Mouse (Mus musculus): ENCODE results near the gene Tnn. TPM values are rescaled to one million over a fixed set of nuclear protein-coding genes. Genes with fewer than 3 reads are reported as not detected.

The Tnn gene
- polyA plus RNA-seq, 1 experiment from 2014 or later = 0.50 TPM

- H3K27me3 ChIP-seq (replicated peaks; ENCODE audit: low read depth, poor library complexity, severe bottlenecking) = peaks cover 13% of the 10 kb centered on the region
- H3K27ac ChIP-seq (replicated peaks) = no peak overlapping the region
- no peak for DNase-seq (ENCODE audit: low spot score)
- 89% methylated on average over 7 of the region's 7 CpGs for WGBS
- H3K4me1 ChIP-seq = peaks cover 10% of the 10 kb centered on the region
- H3K36me3 ChIP-seq (replicated peaks) = no peaks in the 10 kb centered on the region
- H3K4me3 ChIP-seq = no peak overlapping the region
- H3K9me3 ChIP-seq = no peaks in the 10 kb centered on the region
Observed at GRCm38 (mm10) chr1:160047481-160047931, 105.9 kb downstream of the Tnn start.

- peaks cover 13% of the 10 kb centered on the region for H3K27me3 ChIP-seq (replicated peaks; ENCODE audit: low read depth, poor library complexity, severe bottlenecking)
Observed at GRCm38 (mm10) chr1:160046786-160047185, 106.6 kb downstream of the Tnn start.

GRCm38 (mm10) chr1:160045971-160046370 is 107.4 kb downstream of the Tnn start:
- no peaks in the 10 kb centered on the region for H3K36me3 ChIP-seq (replicated peaks)
- no peak overlapping the region for H3K4me3 ChIP-seq
- peaks cover 10% of the 10 kb centered on the region for H3K4me1 ChIP-seq
- no peaks in the 10 kb centered on the region for H3K9me3 ChIP-seq
- no peak for DNase-seq (ENCODE audit: low spot score)
- WGBS = 88% methylated on average over 5 of the region's 5 CpGs
- peaks cover 13% of the 10 kb centered on the region for H3K27me3 ChIP-seq (replicated peaks; ENCODE audit: low read depth, poor library complexity, severe bottlenecking)
- no peak overlapping the region for H3K27ac ChIP-seq (replicated peaks)

More at GRCm38 (mm10) chr1:160046786-160047185, 106.6 kb downstream of the Tnn start:
- Histone ChIP-seq H3K36me3 (replicated peaks) (no peaks in the 10 kb centered on the region), H3K27ac (replicated peaks) (no peak overlapping the region), H3K4me1 (peaks cover 10% of the 10 kb centered on the region), H3K4me3 (no peak overlapping the region), H3K9me3 (no peaks in the 10 kb centered on the region)
- DNase-seq (ENCODE audit: low spot score) = no peak
- 93% methylated on average over 4 of the region's 4 CpGs for WGBS

- Histone ChIP-seq H3K4me3 (peak overlapping the region; percentile 65; the same call in 1 of the 2 replicates), H3K27me3 (replicated peaks; ENCODE audit: low read depth, poor library complexity, severe bottlenecking) (peaks cover 13% of the 10 kb centered on the region), H3K9me3 (no peaks in the 10 kb centered on the region), H3K4me1 (peaks cover 10% of the 10 kb centered on the region), H3K27ac (replicated peaks) (no peak overlapping the region), H3K36me3 (replicated peaks) (no peaks in the 10 kb centered on the region)
- 63% methylated on average over 3 of the region's 3 CpGs for WGBS
- DNase-seq (ENCODE audit: low spot score) = no peak
Observed at GRCm38 (mm10) chr1:160045056-160045715, 108.2 kb downstream of the Tnn start.

- peak; percentile 64 for DNase-seq (ENCODE audit: low spot score)
- WGBS = 3% methylated on average over 33 of the region's 33 CpGs
- Histone ChIP-seq H3K9me3 (no peaks in the 10 kb centered on the region), H3K4me3 (peak within 1 kb of the TSS; percentile 65), H3K27me3 (replicated peaks; ENCODE audit: low read depth, poor library complexity, severe bottlenecking) (peaks cover 13% of the 10 kb centered on the region), H3K36me3 (replicated peaks) (no peaks in the 10 kb centered on the region), H3K27ac (replicated peaks) (peak within 1 kb of the TSS; percentile 75), H3K4me1 (peaks cover 10% of the 10 kb centered on the region)
Observed at GRCm38 (mm10) chr1:160044237-160045021, 109.0 kb downstream of the Tnn start, which contains the start of gene 4930523C07Rik. Gene 4930523C07Rik, plus strand, starts transcription at chr1:160044382.

GRCm38 (mm10) chr1:160043271-160043975 is 110.0 kb downstream of the Tnn start:
- Histone ChIP-seq H3K27ac (replicated peaks) (no peak overlapping the region), H3K27me3 (replicated peaks; ENCODE audit: low read depth, poor library complexity, severe bottlenecking) (peaks cover 13% of the 10 kb centered on the region), H3K36me3 (replicated peaks) (no peaks in the 10 kb centered on the region), H3K4me1 (peaks cover 10% of the 10 kb centered on the region), H3K4me3 (peak overlapping the region; percentile 65; the same call in 1 of the 2 replicates), H3K9me3 (no peaks in the 10 kb centered on the region)
- WGBS = 88% methylated on average over 13 of the region's 13 CpGs
- DNase-seq (ENCODE audit: low spot score) = no peak

GRCm38 (mm10) chr1:160042351-160042750 is 111.0 kb downstream of the Tnn start:
- no peaks in the 10 kb centered on the region for H3K36me3 ChIP-seq (replicated peaks)
- peaks cover 10% of the 10 kb centered on the region for H3K4me1 ChIP-seq
- peaks cover 13% of the 10 kb centered on the region for H3K27me3 ChIP-seq (replicated peaks; ENCODE audit: low read depth, poor library complexity, severe bottlenecking)
- no peaks in the 10 kb centered on the region for H3K9me3 ChIP-seq
- 85% methylated on average over 7 of the region's 7 CpGs for WGBS
- H3K4me3 ChIP-seq = no peak overlapping the region
- DNase-seq (ENCODE audit: low spot score) = no peak
- H3K27ac ChIP-seq (replicated peaks) = no peak overlapping the region

GRCm38 (mm10) chr1:160041264-160041775 is 112.1 kb downstream of the Tnn start:
- peaks cover 13% of the 10 kb centered on the region for H3K27me3 ChIP-seq (replicated peaks; ENCODE audit: low read depth, poor library complexity, severe bottlenecking)
- H3K4me3 ChIP-seq = no peak overlapping the region
- DNase-seq (ENCODE audit: low spot score) = no peak
- no peaks in the 10 kb centered on the region for H3K36me3 ChIP-seq (replicated peaks)
- peaks cover 10% of the 10 kb centered on the region for H3K4me1 ChIP-seq
- 92% methylated on average over 7 of the region's 7 CpGs for WGBS
- H3K27ac ChIP-seq (replicated peaks) = no peak overlapping the region
- H3K9me3 ChIP-seq = no peaks in the 10 kb centered on the region

GRCm38 (mm10) chr1:160039951-160040645 is 113.3 kb downstream of the Tnn start:
- Histone ChIP-seq H3K9me3 (no peaks in the 10 kb centered on the region), H3K4me1 (peaks cover 10% of the 10 kb centered on the region), H3K27ac (replicated peaks) (no peak overlapping the region), H3K4me3 (no peak overlapping the region), H3K27me3 (replicated peaks; ENCODE audit: low read depth, poor library complexity, severe bottlenecking) (peaks cover 10% of the 10 kb centered on the region), H3K36me3 (replicated peaks) (no peaks in the 10 kb centered on the region)
- DNase-seq (ENCODE audit: low spot score) = no peak
- 54% methylated on average over 7 of the region's 7 CpGs for WGBS

- WGBS = 81% methylated on average over 5 of the region's 5 CpGs
- Histone ChIP-seq H3K36me3 (replicated peaks) (no peaks in the 10 kb centered on the region), H3K4me1 (no peaks in the 10 kb centered on the region), H3K4me3 (no peak overlapping the region), H3K27me3 (replicated peaks; ENCODE audit: low read depth, poor library complexity, severe bottlenecking) (no peaks in the 10 kb centered on the region), H3K27ac (replicated peaks) (no peak overlapping the region), H3K9me3 (no peaks in the 10 kb centered on the region)
- DNase-seq (ENCODE audit: low spot score) = no peak
Observed at GRCm38 (mm10) chr1:160036996-160037521, 116.3 kb downstream of the Tnn start.

- Histone ChIP-seq H3K27me3 (replicated peaks; ENCODE audit: low read depth, poor library complexity, severe bottlenecking) (no peaks in the 10 kb centered on the region), H3K36me3 (replicated peaks) (no peaks in the 10 kb centered on the region), H3K4me3 (no peak overlapping the region), H3K4me1 (no peaks in the 10 kb centered on the region), H3K27ac (replicated peaks) (no peak overlapping the region), H3K9me3 (no peaks in the 10 kb centered on the region)
- 76% methylated on average over 3 of the region's 3 CpGs for whole genome bisulfite sequencing
- DNase-seq (ENCODE audit: low spot score) = no peak
Observed at GRCm38 (mm10) chr1:160035561-160035960, 117.8 kb downstream of the Tnn start.
